Mouse (Mus musculus): ENCODE results near the gene 9930022D16Rik. TPM values are rescaled to one million over a fixed set of nuclear protein-coding genes. Genes with fewer than 3 reads are reported as not detected.
A peak's percentile ranks its signal among the peaks of the same experiment; 100 is the strongest.

The 9930022D16Rik gene
- polyA plus RNA-seq, 1 experiment from 2014 or later, result not detected

GRCm38 (mm10) chr11:109439829-109440340 lies 26.2 kb downstream of the 9930022D16Rik start:
- WGBS, result 2% methylated on average over 32 of the region's 32 CpGs
- no peaks in the 10 kb centered on the region for H3K27me3 ChIP-seq (replicated peaks)
- no peaks in the 10 kb centered on the region for H3K9me3 ChIP-seq
- H3K36me3 ChIP-seq, result peaks cover 29% of the 10 kb centered on the region
- peak; percentile 61 for ATAC-seq (ENCODE audit: low FRiP score, low read depth)
- no peak overlapping the region for H3K27ac ChIP-seq
- 0 out of 2 replicates have a peak, but pooled peaks cover 7% of the 10 kb centered on the region for H3K4me1 ChIP-seq
- H3K4me2 ChIP-seq (replicated peaks), result peak overlapping the region; percentile 68
- peak overlapping the region; percentile 46; the same call in 1 of the 2 replicates for H3K9ac ChIP-seq
- peak overlapping the region; percentile 36 for H3K4me3 ChIP-seq

- ATAC-seq (ENCODE audit: low FRiP score, low read depth), result no peak
- Histone ChIP-seq H3K9ac (no peak overlapping the region), H3K27me3 (replicated peaks) (no peaks in the 10 kb centered on the region), H3K27ac (no peak overlapping the region), H3K9me3 (no peaks in the 10 kb centered on the region), H3K4me3 (no peak overlapping the region), H3K4me2 (replicated peaks) (peak overlapping the region; percentile 68), H3K36me3 (peaks cover 24% of the 10 kb centered on the region), H3K4me1 (0 out of 2 replicates have a peak, but pooled peaks cover 7% of the 10 kb centered on the region)
- WGBS, result 61% methylated on average over 4 of the region's 4 CpGs
These were observed 26.9 kb downstream of the 9930022D16Rik start for GRCm38 (mm10) chr11:109440641-109441040.

- no peak for ATAC-seq (ENCODE audit: low FRiP score, low read depth)
- peaks cover 19% of the 10 kb centered on the region for H3K36me3 ChIP-seq
- no peak overlapping the region for H3K4me3 ChIP-seq
- H3K27me3 ChIP-seq (replicated peaks), result no peaks in the 10 kb centered on the region
- H3K4me2 ChIP-seq (replicated peaks), result no peak overlapping the region
- H3K27ac ChIP-seq, result no peak overlapping the region
- H3K4me1 ChIP-seq, result 0 out of 2 replicates have a peak, but pooled peaks cover 7% of the 10 kb centered on the region
- H3K9me3 ChIP-seq, result no peaks in the 10 kb centered on the region
- no peak overlapping the region for H3K9ac ChIP-seq
- 54% methylated on average over 3 of the region's 3 CpGs for WGBS
These were observed 27.4 kb downstream of the 9930022D16Rik start for GRCm38 (mm10) chr11:109441119-109441518.

- peaks cover 8% of the 10 kb centered on the region for H3K36me3 ChIP-seq
- no peaks in the 10 kb centered on the region for H3K27me3 ChIP-seq (replicated peaks)
- no peak overlapping the region for H3K27ac ChIP-seq
- no peak overlapping the region for H3K4me2 ChIP-seq (replicated peaks)
- no peak for ATAC-seq (ENCODE audit: low FRiP score, low read depth)
- 0 out of 2 replicates have a peak, but pooled peaks cover 7% of the 10 kb centered on the region for H3K4me1 ChIP-seq
- 67% methylated on average over 5 of the region's 5 CpGs for WGBS
- no peak overlapping the region for H3K4me3 ChIP-seq
- no peaks in the 10 kb centered on the region for H3K9me3 ChIP-seq
- H3K9ac ChIP-seq, result no peak overlapping the region
These were observed 28.5 kb downstream of the 9930022D16Rik start for GRCm38 (mm10) chr11:109442166-109442730.

- H3K27ac ChIP-seq, result no peak overlapping the region
- no peaks in the 10 kb centered on the region for H3K9me3 ChIP-seq
- H3K36me3 ChIP-seq, result no peaks in the 10 kb centered on the region
- no peak overlapping the region for H3K4me3 ChIP-seq
- ATAC-seq (ENCODE audit: low FRiP score, low read depth), result no peak
- no peaks in the 10 kb centered on the region for H3K27me3 ChIP-seq (replicated peaks)
- 0 out of 2 replicates have a peak, but pooled peaks cover 7% of the 10 kb centered on the region for H3K4me1 ChIP-seq
- WGBS, result 93% methylated on average over 8 of the region's 8 CpGs
- H3K4me2 ChIP-seq (replicated peaks), result no peak overlapping the region
- H3K9ac ChIP-seq, result no peak overlapping the region
These were observed 29.9 kb downstream of the 9930022D16Rik start for GRCm38 (mm10) chr11:109443468-109444263.

GRCm38 (mm10) chr11:109444600-109444999 lies 30.9 kb downstream of the 9930022D16Rik start:
- Histone ChIP-seq H3K4me2 (replicated peaks) (no peak overlapping the region), H3K27ac (no peak overlapping the region), H3K4me3 (no peak overlapping the region), H3K4me1 (0 out of 2 replicates have a peak, but pooled peaks cover 7% of the 10 kb centered on the region), H3K9ac (no peak overlapping the region), H3K27me3 (replicated peaks) (no peaks in the 10 kb centered on the region), H3K9me3 (no peaks in the 10 kb centered on the region), H3K36me3 (no peaks in the 10 kb centered on the region)
- ATAC-seq (ENCODE audit: low FRiP score, low read depth), result no peak
- WGBS, result 47% methylated on average over 7 of the region's 7 CpGs

- 62% methylated on average over 13 of the region's 13 CpGs for whole genome bisulfite sequencing
- Histone ChIP-seq H3K4me1 (no peaks in the 10 kb centered on the region), H3K4me3 (no peak overlapping the region), H3K27ac (no peak overlapping the region), H3K27me3 (replicated peaks) (no peaks in the 10 kb centered on the region), H3K9ac (no peak overlapping the region), H3K36me3 (no peaks in the 10 kb centered on the region), H3K4me2 (replicated peaks) (no peak overlapping the region), H3K9me3 (no peaks in the 10 kb centered on the region)
- ATAC-seq (ENCODE audit: low FRiP score, low read depth), result 0 out of 2 replicates have a peak, but pooled peaks have one; percentile 68
These were observed 31.8 kb downstream of the 9930022D16Rik start for GRCm38 (mm10) chr11:109445438-109446035.

- 87% methylated on average over 11 of the region's 11 CpGs for WGBS
- H3K27ac ChIP-seq, result no peak overlapping the region
- H3K4me3 ChIP-seq, result no peak overlapping the region
- H3K9ac ChIP-seq, result no peak overlapping the region
- ATAC-seq (ENCODE audit: low FRiP score, low read depth), result no peak
- H3K9me3 ChIP-seq, result no peaks in the 10 kb centered on the region
- no peaks in the 10 kb centered on the region for H3K4me1 ChIP-seq
- peaks cover 10% of the 10 kb centered on the region; the same call in 1 of the 2 replicates for H3K36me3 ChIP-seq
- no peak overlapping the region for H3K4me2 ChIP-seq (replicated peaks)
- no peaks in the 10 kb centered on the region for H3K27me3 ChIP-seq (replicated peaks)
These were observed 37.5 kb downstream of the 9930022D16Rik start for GRCm38 (mm10) chr11:109451169-109451568.

- Histone ChIP-seq H3K4me3 (no peak overlapping the region), H3K4me1 (no peaks in the 10 kb centered on the region), H3K9me3 (no peaks in the 10 kb centered on the region), H3K27me3 (replicated peaks) (no peaks in the 10 kb centered on the region), H3K4me2 (replicated peaks) (no peak overlapping the region), H3K27ac (no peak overlapping the region), H3K9ac (no peak overlapping the region), H3K36me3 (peaks cover 16% of the 10 kb centered on the region; the same call in 1 of the 2 replicates)
- 93% methylated on average over 5 of the region's 5 CpGs for WGBS
- no peak for ATAC-seq (ENCODE audit: low FRiP score, low read depth)
These were observed 42.5 kb downstream of the 9930022D16Rik start for GRCm38 (mm10) chr11:109456261-109456660.

- 95% methylated on average over 11 of the region's 11 CpGs for WGBS
- Histone ChIP-seq H3K36me3 (peaks cover 27% of the 10 kb centered on the region; the same call in 1 of the 2 replicates), H3K4me3 (no peak overlapping the region), H3K27ac (no peak overlapping the region), H3K4me1 (no peaks in the 10 kb centered on the region), H3K4me2 (replicated peaks) (no peak overlapping the region), H3K27me3 (replicated peaks) (no peaks in the 10 kb centered on the region), H3K9me3 (no peaks in the 10 kb centered on the region), H3K9ac (no peak overlapping the region)
- no peak for ATAC-seq (ENCODE audit: low FRiP score, low read depth)
These were observed 44.4 kb downstream of the 9930022D16Rik start for GRCm38 (mm10) chr11:109458165-109458564.

GRCm38 (mm10) chr11:109460586-109460985 lies 46.9 kb downstream of the 9930022D16Rik start:
- Histone ChIP-seq H3K9me3 (no peaks in the 10 kb centered on the region), H3K27me3 (replicated peaks) (no peaks in the 10 kb centered on the region), H3K36me3 (peaks cover 17% of the 10 kb centered on the region; the same call in 1 of the 2 replicates), H3K27ac (no peak overlapping the region), H3K9ac (no peak overlapping the region), H3K4me1 (no peaks in the 10 kb centered on the region), H3K4me2 (replicated peaks) (no peak overlapping the region), H3K4me3 (no peak overlapping the region)
- WGBS, result 82% methylated on average over 5 of the region's 5 CpGs
- no peak for ATAC-seq (ENCODE audit: low FRiP score, low read depth)

- no peak for ATAC-seq (ENCODE audit: low FRiP score, low read depth)
- no peaks in the 10 kb centered on the region for H3K4me1 ChIP-seq
- peaks cover 11% of the 10 kb centered on the region; the same call in 1 of the 2 replicates for H3K36me3 ChIP-seq
- H3K27me3 ChIP-seq (replicated peaks), result no peaks in the 10 kb centered on the region
- no peaks in the 10 kb centered on the region for H3K9me3 ChIP-seq
- no peak overlapping the region for H3K9ac ChIP-seq
- 92% methylated on average over 4 of the region's 4 CpGs for WGBS
- no peak overlapping the region for H3K4me3 ChIP-seq
- no peak overlapping the region for H3K4me2 ChIP-seq (replicated peaks)
- no peak overlapping the region for H3K27ac ChIP-seq
These were observed 51.4 kb downstream of the 9930022D16Rik start for GRCm38 (mm10) chr11:109465068-109465467.
